Mouse (Mus musculus): Measurements from ENCODE around the gene Zfp335.

DNA sequence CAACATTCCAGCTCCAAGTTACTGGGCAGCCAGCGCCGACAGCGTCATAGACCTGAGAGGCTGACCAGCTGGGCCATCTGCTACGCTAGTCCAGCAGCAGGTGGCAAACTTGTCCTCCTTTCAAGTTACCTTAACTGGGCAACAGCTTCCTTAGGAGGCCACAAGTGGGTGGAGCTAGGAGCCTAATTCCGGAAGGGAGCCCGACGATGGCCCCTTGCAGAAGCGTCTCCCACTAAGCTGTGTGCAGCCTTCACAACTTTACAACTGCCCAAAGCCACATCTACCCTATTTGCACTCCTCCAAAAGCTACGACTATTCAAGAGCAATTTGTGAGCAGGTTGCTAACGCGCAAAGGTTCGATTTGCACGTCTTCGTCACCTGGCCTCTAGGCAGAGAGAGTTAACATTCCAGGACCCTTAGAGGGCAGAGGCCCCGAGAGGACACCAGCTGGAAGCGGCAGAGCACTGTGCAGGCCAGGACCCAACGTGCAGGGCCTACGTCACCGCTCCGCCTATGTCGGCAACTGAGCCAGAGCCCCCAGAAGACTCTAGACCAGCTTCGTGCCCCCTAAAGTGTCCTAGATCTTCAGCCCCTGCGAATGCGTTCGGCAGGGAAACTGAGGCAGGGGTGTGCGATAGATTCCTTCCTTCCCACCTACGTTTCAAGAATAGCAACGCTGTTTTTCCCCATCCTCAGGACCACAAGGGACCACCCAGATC, 32.9 kb downstream of the Zfp335 start:
- TF ChIP-seq CTCF (IDR thresholded peaks at IDR 0.05; ENCODE audit: borderline replicate concordance, extremely low read depth, insufficient read depth, insufficient read length), result no peak
- no peak for TF ChIP-seq POLR2A (IDR thresholded peaks at IDR 0.05; ENCODE audit: borderline replicate concordance, extremely low read depth, insufficient read depth, insufficient read length, poor library complexity, severe bottlenecking)

Data from brain, embryonic 14.5 days (tissue).